Mouse (Mus musculus) gastrocnemius, adult 2 months (tissue): ENCODE measurements at regions not wholly inside any gene's neighbourhood (a gene's known extent, or its start where the extent isn't known, plus 50 kb on each side); places are given as distances from the start of the nearest gene placed in this dataset.

Experiments
- DNase-seq: peaks from one replicate; pipeline ENCODE4 v3.0.0; 2022
- H3K27ac ChIP-seq: fragments of 200-600 bp; 2 replicates; pipeline ENCODE4 v1.8.1; 2022; ENCODE audit warnings: mild to moderate bottlenecking
- H3K4me3 ChIP-seq: fragments of 200-600 bp; 2 replicates; pipeline ENCODE4 v1.8.1; 2022; ENCODE audit warnings: mild to moderate bottlenecking, moderate library complexity
- CTCF ChIP-seq: fragments of 200-600 bp; IDR thresholded peaks from 2 replicates; pipeline ENCODE4 v1.8.1; 2022; ENCODE audit warnings: antibody characterized with exemption, mild to moderate bottlenecking, moderate library complexity
- intact Hi-C: fragments of 180-260 bp; cut with DNase I; formaldehyde crosslinking; loops from one replicate; pipeline ENCODE4 v1.15.1; 2025

- no peak for DNase-seq
- no peak for TF ChIP-seq CTCF
- Histone ChIP-seq H3K27ac (no peak overlapping the region), H3K4me3 (no peak overlapping the region)
- intact Hi-C loops, result no loop called here
These were observed 55.4 kb upstream of the Bnc1 start for GRCm38 (mm10) chr7:82047456-82047855.

- Histone ChIP-seq H3K4me3 (no peak overlapping the region), H3K27ac (no peak overlapping the region)
- no peak for DNase-seq
- TF ChIP-seq CTCF, result no peak
- intact Hi-C loops, result no loop called here
These were observed 61.3 kb upstream of the Bnc1 start for GRCm38 (mm10) chr7:82053411-82053810.

GRCm38 (mm10) chr7:82056551-82057230 is 64.6 kb upstream of the Bnc1 start:
- Histone ChIP-seq H3K4me3 (peak overlapping the region; percentile 35), H3K27ac (no peak overlapping the region)
- intact Hi-C loops, result no loop called here
- no peak for TF ChIP-seq CTCF
- DNase-seq, result peak; percentile 43

GRCm38 (mm10) chr7:82063407-82063806 is 71.3 kb upstream of the Bnc1 start:
- intact Hi-C loops, result no loop called here
- no peak for DNase-seq
- no peak for TF ChIP-seq CTCF
- Histone ChIP-seq H3K27ac (no peak overlapping the region), H3K4me3 (no peak overlapping the region)

- DNase-seq, result no peak
- TF ChIP-seq CTCF, result no peak
- Histone ChIP-seq H3K27ac (no peak overlapping the region), H3K4me3 (no peak overlapping the region)
- intact Hi-C loops, result no loop called here
These were observed 77.7 kb upstream of the Bnc1 start for GRCm38 (mm10) chr7:82069629-82070450.

- no peak overlapping the region for H3K27ac ChIP-seq
- TF ChIP-seq CTCF, result no peak
- no peak for DNase-seq
- H3K4me3 ChIP-seq, result no peak overlapping the region
- intact Hi-C loops, result no loop called here
These were observed 79.0 kb upstream of the Bnc1 start for GRCm38 (mm10) chr7:82070946-82071727.

GRCm38 (mm10) chr7:82075359-82075758 is 83.3 kb upstream of the Bnc1 start:
- Histone ChIP-seq H3K27ac (no peak overlapping the region), H3K4me3 (no peak overlapping the region)
- intact Hi-C loops, result no loop called here
- no peak for DNase-seq
- TF ChIP-seq CTCF, result no peak

GRCm38 (mm10) chr7:82081851-82082250 is 89.8 kb upstream of the Bnc1 start:
- H3K4me3 ChIP-seq, result no peak overlapping the region
- no peak for DNase-seq
- H3K27ac ChIP-seq, result no peak overlapping the region
- intact Hi-C loops, result no loop called here
- no peak for TF ChIP-seq CTCF

GRCm38 (mm10) chr7:82082883-82083282 is 90.8 kb upstream of the Sh3gl3 start:
- DNase-seq, result peak; percentile 44
- TF ChIP-seq CTCF, result no peak
- Histone ChIP-seq H3K27ac (no peak overlapping the region), H3K4me3 (no peak overlapping the region)
- intact Hi-C loops, result no loop called here

- H3K27ac ChIP-seq, result no peak overlapping the region
- no peak for TF ChIP-seq CTCF
- no peak overlapping the region for H3K4me3 ChIP-seq
- intact Hi-C loops, result no loop called here
- DNase-seq, result no peak
These were observed 89.2 kb upstream of the Sh3gl3 start for GRCm38 (mm10) chr7:82084473-82084872.

- TF ChIP-seq CTCF, result no peak
- Histone ChIP-seq H3K4me3 (no peak overlapping the region), H3K27ac (no peak overlapping the region)
- intact Hi-C loops, result no loop called here
- no peak for DNase-seq
These were observed 88.4 kb upstream of the Sh3gl3 start for GRCm38 (mm10) chr7:82085205-82085604.

- Histone ChIP-seq H3K4me3 (no peak overlapping the region), H3K27ac (no peak overlapping the region)
- intact Hi-C loops, result no loop called here
- TF ChIP-seq CTCF, result no peak
- no peak for DNase-seq
These were observed 75.5 kb upstream of the Sh3gl3 start for GRCm38 (mm10) chr7:82098136-82098535.

- H3K27ac ChIP-seq, result no peak overlapping the region
- intact Hi-C loops, result no loop called here
- no peak for DNase-seq
- no peak overlapping the region for H3K4me3 ChIP-seq
- no peak for TF ChIP-seq CTCF
These were observed 72.3 kb upstream of the Sh3gl3 start for GRCm38 (mm10) chr7:82101314-82101713.
